Mouse (Mus musculus) kidney, embryonic 14.5 days (tissue): Measurements from ENCODE around the gene Acot8. TPM values are rescaled to one million over a fixed set of nuclear protein-coding genes. Genes with fewer than 3 reads are reported as not detected.

Source experiments
- ATAC-seq: fragments of 200-750 bp; cut with Nextera tagmentation; 2 replicates; pipeline ENCODE4 v1.8.0; 2017; ENCODE audit warnings: moderate number of reproducible peaks, mild to moderate bottlenecking, moderate TSS enrichment, moderate library complexity; ENCODE audit not compliant: low FRiP score, low TSS enrichment
- H3K27ac ChIP-seq: fragments of 300-500 bp; sonication (generic); 2 replicates; pipeline ENCODE4 v1.5.1; 2014; ENCODE audit warnings: low read depth, mild to moderate bottlenecking, low read length, moderate library complexity, mixed read lengths
- H3K27me3 ChIP-seq: fragments of 300-500 bp; sonication (generic); 2 replicates; pipeline ENCODE4 v1.6.1; 2014; ENCODE audit warnings: mild to moderate bottlenecking, low read length; ENCODE audit not compliant: control insufficient read depth, insufficient read depth
- H3K36me3 ChIP-seq: fragments of 300-500 bp; sonication (generic); 2 replicates; pipeline ENCODE4 v1.6.1; 2014; ENCODE audit warnings: low read length, mixed read lengths; ENCODE audit not compliant: control insufficient read depth, insufficient read depth
- H3K4me1 ChIP-seq: fragments of 300-500 bp; sonication (generic); 2 replicates; pipeline ENCODE4 v1.6.1; 2014; ENCODE audit warnings: low read length, mixed read lengths; ENCODE audit not compliant: control insufficient read depth, insufficient read depth
- H3K4me2 ChIP-seq: fragments of 300-500 bp; sonication (generic); replicated peaks from 2 replicates; pipeline ENCODE4 v1.6.1; 2014; ENCODE audit warnings: low read depth, mild to moderate bottlenecking, low read length
- H3K4me3 ChIP-seq: fragments of 300-500 bp; sonication (generic); 2 replicates; pipeline ENCODE4 v1.5.1; 2014; ENCODE audit warnings: mild to moderate bottlenecking, low read length
- H3K9ac ChIP-seq: fragments of 300-500 bp; sonication (generic); 2 replicates; pipeline ENCODE4 v1.6.1; 2014; ENCODE audit warnings: low read depth, mild to moderate bottlenecking, low read length, moderate library complexity
- H3K9me3 ChIP-seq: fragments of 300-500 bp; sonication (generic); 2 replicates; pipeline ENCODE4 v1.6.1; 2016; ENCODE audit warnings: low read length; ENCODE audit not compliant: control insufficient read depth
- WGBS: fragments of 180-500 bp; shearing (Covaris S2); extraction: QIAGEN DNeasy Blood & Tissue Kit; methylation state at CpG from one replicate; pipeline ENCODE4 v1.1.7; 2014; 5-methylcytosine and 5-hydroxymethylcytosine counted together
- polyA plus RNA-seq: library from polyadenylated mRNA; unstranded; fragments of >200 nt; fragmentation: Nextera tagmentation; extraction: Ambion mirVana; gene quantifications from 2 replicates; pipeline ENCODE4 v1.2.1, GENCODE M21; 2014

Gene Acot8
- polyA plus RNA-seq, 1 experiment from 2014 or later: 17.0 TPM

DNA sequence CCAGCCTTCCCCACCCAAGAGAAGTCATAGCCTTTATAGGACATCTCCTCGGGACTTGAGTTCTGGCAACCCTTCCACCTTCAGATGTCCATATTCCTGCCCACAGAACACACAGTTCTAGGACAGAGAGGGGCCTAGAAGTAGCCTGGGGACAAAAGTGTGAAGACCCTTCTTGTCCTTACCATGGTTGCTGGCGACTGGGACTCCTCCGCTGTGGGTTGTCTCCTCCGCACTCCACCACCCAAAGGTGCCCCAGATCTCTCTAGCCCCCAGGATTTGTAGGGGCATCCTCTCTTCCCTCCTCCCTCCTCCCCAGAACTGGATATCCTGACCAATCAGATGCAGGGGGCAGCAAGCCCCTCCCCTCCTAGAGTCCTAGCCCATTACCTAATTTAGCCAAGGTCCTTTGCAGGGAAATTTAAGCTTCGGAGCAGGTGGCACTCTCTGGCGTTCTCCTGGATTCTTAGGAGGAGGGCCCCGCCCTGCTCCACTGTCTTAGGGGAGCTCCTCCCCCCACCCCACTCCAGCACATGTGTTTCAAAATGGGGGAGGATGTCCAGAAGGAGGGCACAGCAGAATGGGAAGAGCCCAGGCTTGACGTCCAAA is 25.1 kb downstream of the Acot8 start, which contains the start of gene Tnnc2:
Gene Tnnc2, minus strand, starts transcription at position 487 of the 606 bp plus-strand sequence.
- WGBS: 68% methylated on average over 8 of the region's 8 CpGs
- no peak for ATAC-seq
- no peaks in the 10 kb centered on the region for H3K27me3 ChIP-seq

GRCm38 (mm10) chr2:164778809-164779208 is 25.9 kb downstream of the Acot8 start:
- Histone ChIP-seq H3K4me2 (no peak overlapping the region), H3K27ac (no peak overlapping the region), H3K9me3 (no peaks in the 10 kb centered on the region), H3K27me3 (no peaks in the 10 kb centered on the region), H3K4me3 (no peak overlapping the region), H3K4me1 (no peaks in the 10 kb centered on the region), H3K9ac (no peak overlapping the region), H3K36me3 (no peaks in the 10 kb centered on the region)
- WGBS: 74% methylated on average over 7 of the region's 7 CpGs
- ATAC-seq: no peak

More for the DNA sequence above, 25.1 kb downstream of the Acot8 start, which contains the start of gene Tnnc2:
- no peaks in the 10 kb centered on the region for H3K36me3 ChIP-seq
- H3K4me2 ChIP-seq: no peak within 1 kb of the TSS
- H3K9me3 ChIP-seq: no peaks in the 10 kb centered on the region
- H3K27ac ChIP-seq: no peak within 1 kb of the TSS
- H3K4me3 ChIP-seq: no peak within 1 kb of the TSS
- no peak within 1 kb of the TSS for H3K9ac ChIP-seq
- H3K4me1 ChIP-seq: peaks cover under 1% of the 10 kb centered on the region; the same call in 1 of the 2 replicates

DNA sequence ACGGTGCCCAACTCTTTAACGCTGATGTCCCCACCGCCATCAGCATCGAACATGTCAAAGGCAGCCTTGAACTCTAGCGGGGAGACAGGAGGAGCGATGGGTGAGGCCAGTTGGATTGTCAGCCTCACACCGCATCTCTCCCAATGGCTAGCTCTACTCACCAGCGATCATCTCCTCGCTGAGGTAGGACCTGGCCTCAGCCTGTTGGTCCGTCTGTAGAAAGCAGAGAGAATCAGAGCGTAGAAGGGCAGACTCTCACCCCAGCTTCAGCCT is 26.7 kb downstream of the Acot8 start:
- H3K27me3 ChIP-seq: no peaks in the 10 kb centered on the region
- WGBS: 94% methylated on average over 11 of the region's 11 CpGs
- peaks cover 5% of the 10 kb centered on the region; the same call in 1 of the 2 replicates for H3K36me3 ChIP-seq

DNA sequence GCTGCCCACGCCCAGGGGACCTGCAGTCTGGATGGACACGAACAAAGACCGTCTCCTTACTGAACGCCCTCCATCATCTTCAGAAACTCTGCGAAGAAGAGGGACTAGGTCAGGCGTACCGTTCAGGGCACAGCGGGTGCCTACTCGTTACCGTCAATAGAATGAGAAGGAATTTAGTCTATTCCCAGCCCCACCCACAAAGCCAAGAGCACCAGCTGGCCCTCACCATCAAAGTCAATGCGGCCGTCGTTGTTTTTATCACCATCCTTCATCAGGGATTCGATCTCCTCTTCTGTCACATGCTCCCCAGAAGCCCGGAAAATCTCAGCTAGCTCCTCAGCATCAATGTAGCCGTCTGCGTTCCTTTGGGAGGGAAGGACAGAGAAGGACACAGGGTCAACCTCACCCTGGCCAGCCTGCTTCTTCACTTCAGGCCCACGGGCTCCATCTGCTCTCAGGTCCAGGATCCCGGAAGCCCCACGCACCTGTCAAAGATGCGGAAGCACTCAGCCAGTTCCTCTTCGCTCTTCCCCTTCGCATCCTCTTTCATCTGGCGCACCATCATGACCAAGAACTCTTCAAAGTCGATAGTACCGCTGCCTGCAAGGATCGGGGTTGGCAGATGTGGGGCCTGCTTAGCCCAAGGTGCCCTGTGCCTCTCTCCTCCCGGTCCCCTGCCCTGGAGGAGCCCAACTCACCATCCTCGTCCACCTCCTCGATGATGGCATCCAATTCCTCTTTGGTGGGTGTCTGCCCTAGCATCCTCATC is 27.3 kb downstream of the Acot8 start:
- no peak overlapping the region for H3K27ac ChIP-seq
- peaks cover 10% of the 10 kb centered on the region; the same call in 1 of the 2 replicates for H3K36me3 ChIP-seq
- ATAC-seq: no peak
- H3K4me3 ChIP-seq: no peak overlapping the region
- H3K4me2 ChIP-seq: no peak overlapping the region
- no peaks in the 10 kb centered on the region for H3K4me1 ChIP-seq
- WGBS: 83% methylated on average over 30 of the region's 30 CpGs
- H3K9me3 ChIP-seq: no peaks in the 10 kb centered on the region
- no peaks in the 10 kb centered on the region for H3K27me3 ChIP-seq
- H3K9ac ChIP-seq: no peak overlapping the region

More for the DNA sequence above, 26.7 kb downstream of the Acot8 start:
- no peaks in the 10 kb centered on the region for H3K4me1 ChIP-seq
- H3K4me3 ChIP-seq: no peak overlapping the region
- H3K27ac ChIP-seq: no peak overlapping the region
- ATAC-seq: no peak
- no peak overlapping the region for H3K4me2 ChIP-seq
- no peaks in the 10 kb centered on the region for H3K9me3 ChIP-seq
- H3K9ac ChIP-seq: no peak overlapping the region

DNA sequence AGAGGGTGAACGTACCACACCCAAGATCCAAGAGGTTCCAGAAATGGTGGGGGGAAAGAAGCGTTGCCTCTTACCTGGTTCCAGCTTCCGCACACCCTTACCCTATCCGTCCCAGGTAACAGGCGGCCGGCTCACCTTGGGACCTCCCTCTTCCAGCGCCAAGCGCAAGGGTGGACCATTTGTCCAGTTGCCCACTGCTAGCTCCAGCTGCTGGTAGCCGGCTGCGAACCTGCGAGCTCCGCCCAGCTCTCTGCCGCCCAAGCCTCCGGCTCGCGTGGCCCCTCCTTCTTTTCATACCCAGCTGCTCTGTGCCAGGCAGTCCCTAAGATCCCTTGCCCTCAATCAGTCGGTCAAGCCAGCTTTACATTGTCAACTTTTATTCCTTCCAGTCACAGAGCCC is 27.9 kb downstream of the Acot8 start:
- Histone ChIP-seq H3K9me3 (no peaks in the 10 kb centered on the region), H3K9ac (no peak overlapping the region), H3K27me3 (no peaks in the 10 kb centered on the region), H3K4me3 (no peak overlapping the region), H3K27ac (no peak overlapping the region), H3K36me3 (peaks cover 16% of the 10 kb centered on the region), H3K4me2 (no peak overlapping the region), H3K4me1 (peaks cover 5% of the 10 kb centered on the region; the same call in 1 of the 2 replicates)
- WGBS: 65% methylated on average over 17 of the region's 17 CpGs
- no peak for ATAC-seq

DNA sequence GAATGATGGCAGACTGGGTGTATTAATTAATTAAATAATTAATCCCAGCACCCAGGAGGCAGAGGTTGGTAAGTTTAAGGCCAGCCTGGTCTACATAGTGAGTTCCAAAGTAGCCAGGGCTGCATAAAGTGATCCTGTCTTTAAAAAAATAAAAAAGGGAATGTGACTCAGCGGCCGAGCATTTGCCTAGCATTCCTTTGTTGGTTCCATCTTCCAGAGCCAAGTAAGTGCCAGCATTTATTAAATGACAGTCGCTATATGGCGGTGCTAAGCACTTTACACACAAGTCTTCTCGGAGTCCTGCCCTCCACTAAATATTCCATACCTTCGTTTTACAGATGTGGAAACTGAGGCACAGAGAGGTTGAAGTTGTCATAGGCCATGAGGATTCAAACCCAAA is 28.6 kb downstream of the Acot8 start:
- H3K4me2 ChIP-seq: no peak overlapping the region
- H3K9ac ChIP-seq: no peak overlapping the region
- peaks cover 11% of the 10 kb centered on the region for H3K4me1 ChIP-seq
- H3K27me3 ChIP-seq: no peaks in the 10 kb centered on the region
- no peaks in the 10 kb centered on the region for H3K9me3 ChIP-seq
- H3K36me3 ChIP-seq: peaks cover 22% of the 10 kb centered on the region
- H3K4me3 ChIP-seq: no peak overlapping the region
- no peak overlapping the region for H3K27ac ChIP-seq
- no peak for ATAC-seq
- WGBS: 82% methylated on average over 6 of the region's 6 CpGs

- ATAC-seq: no peak
These were observed 30.7 kb downstream of the Acot8 start for GRCm38 (mm10) chr2:164773989-164774364.

DNA sequence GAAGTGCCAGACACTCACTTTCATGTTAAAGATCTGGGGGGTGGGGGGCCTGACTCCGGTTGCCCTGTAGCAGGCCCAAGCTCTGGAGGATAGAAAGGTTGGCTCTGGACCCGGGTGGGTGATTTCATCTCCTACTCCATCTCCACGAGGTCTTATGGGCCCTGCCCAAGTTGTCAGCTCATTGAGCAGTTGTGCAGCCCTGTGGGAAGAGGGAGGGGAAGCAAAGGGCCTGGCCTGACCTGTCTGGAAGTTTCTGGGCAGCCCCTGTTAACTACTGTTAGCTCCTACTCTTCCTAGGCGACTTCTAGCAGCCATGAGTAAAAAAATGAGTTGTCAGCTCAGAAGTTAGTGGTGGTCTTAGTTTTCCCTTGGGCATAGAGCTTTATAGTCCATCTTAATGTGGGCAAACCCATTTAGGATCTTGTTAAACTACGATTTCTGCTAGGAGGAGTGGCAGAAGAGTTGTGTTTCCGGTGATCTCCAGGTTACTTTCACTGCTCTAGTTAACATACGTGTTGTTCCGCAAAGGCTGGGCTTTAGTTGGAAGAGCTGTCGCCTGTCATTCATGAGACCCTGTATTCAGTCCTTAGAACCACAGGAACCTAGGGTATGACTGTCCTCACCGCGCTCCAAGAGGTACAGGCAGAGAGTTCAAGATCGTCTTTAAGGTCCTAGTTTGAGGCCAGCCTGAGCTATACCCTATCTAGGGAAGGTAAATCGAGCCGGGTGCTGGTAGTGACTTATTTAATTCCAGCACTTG is 31.3 kb downstream of the Acot8 start:
- 81% methylated on average over 14 of the region's 14 CpGs for WGBS
- H3K4me1 ChIP-seq: peaks cover 14% of the 10 kb centered on the region
- H3K27ac ChIP-seq: no peak overlapping the region
- H3K4me2 ChIP-seq: no peak overlapping the region
- H3K9me3 ChIP-seq: no peaks in the 10 kb centered on the region
- no peak overlapping the region for H3K4me3 ChIP-seq
- ATAC-seq: no peak
- no peaks in the 10 kb centered on the region for H3K27me3 ChIP-seq
- H3K9ac ChIP-seq: no peak overlapping the region
- H3K36me3 ChIP-seq: peaks cover 25% of the 10 kb centered on the region

More at GRCm38 (mm10) chr2:164773989-164774364, 30.7 kb downstream of the Acot8 start:
- Histone ChIP-seq H3K4me1 (peaks cover 14% of the 10 kb centered on the region), H3K4me2 (no peak overlapping the region), H3K27me3 (no peaks in the 10 kb centered on the region), H3K9me3 (no peaks in the 10 kb centered on the region), H3K9ac (no peak overlapping the region), H3K4me3 (no peak overlapping the region), H3K27ac (no peak overlapping the region), H3K36me3 (peaks cover 25% of the 10 kb centered on the region)
- WGBS: 87% methylated on average over 5 of the region's 5 CpGs

DNA sequence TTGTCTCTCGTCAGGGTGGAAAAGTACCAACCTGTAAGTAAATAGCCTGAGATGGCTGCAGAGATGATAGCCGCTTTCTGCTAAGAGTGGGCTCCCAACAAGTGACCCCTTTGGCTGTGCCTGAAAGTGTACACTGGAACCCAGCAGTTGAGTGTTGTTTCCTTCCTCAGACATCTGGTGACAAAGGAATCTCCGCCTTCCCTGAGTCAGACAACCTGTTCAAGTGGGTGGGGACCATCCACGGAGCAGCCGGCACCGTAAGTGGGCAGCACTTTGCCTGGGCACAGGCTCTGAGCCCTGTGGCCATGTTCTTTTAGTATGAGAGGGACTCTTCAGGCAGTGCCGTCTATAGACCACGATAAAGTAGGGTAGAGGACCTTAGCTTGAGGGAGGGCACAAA is 33.6 kb downstream of the Acot8 start:
- peak overlapping the region; percentile 51 for H3K4me2 ChIP-seq
- H3K9me3 ChIP-seq: no peaks in the 10 kb centered on the region
- H3K27me3 ChIP-seq: no peaks in the 10 kb centered on the region
- H3K4me1 ChIP-seq: peaks cover 14% of the 10 kb centered on the region
- no peak overlapping the region for H3K27ac ChIP-seq
- ATAC-seq: no peak
- WGBS: 77% methylated on average over 8 of the region's 8 CpGs
- H3K4me3 ChIP-seq: peak overlapping the region; percentile 75
- peaks cover 47% of the 10 kb centered on the region for H3K36me3 ChIP-seq
- peak overlapping the region; percentile 68 for H3K9ac ChIP-seq
